Mouse (Mus musculus) kidney, adult 2 months (tissue): ENCODE measurements at regions not wholly inside any gene's neighbourhood (a gene's known extent, or its start where the extent isn't known, plus 50 kb on each side); places are given as distances from the start of the nearest gene placed in this dataset.

ENCODE experiments used
- CTCF ChIP-seq: fragments of 200-500 bp; conservative IDR thresholded peaks from 2 replicates; pipeline ENCODE4 v1.5.1; 2011; ENCODE audit warnings: low read depth, mild to moderate bottlenecking, control low read depth, low read length, moderate library complexity, mixed read lengths; ENCODE audit not compliant: insufficient read depth, insufficient read length
- POLR2A ChIP-seq: fragments of 200-500 bp; IDR thresholded peaks from one replicate; pipeline ENCODE4 v1.6.1; 2011; ENCODE audit warnings: low read depth, low read length, control low read depth

GRCm38 (mm10) chr15:13243561-13243960, 70.1 kb upstream of the Cdh6 start:
- TF ChIP-seq CTCF (no peak), POLR2A (no peak)
